Mouse (Mus musculus) heart, postnatal 36 days (tissue): ENCODE measurements at regions not wholly inside any gene's neighbourhood (a gene's known extent, or its start where the extent isn't known, plus 50 kb on each side); places are given as distances from the start of the nearest gene placed in this dataset.
A peak's percentile ranks its signal among the peaks of the same experiment; 100 is the strongest.

Experiments
- DNase-seq, 2 experiments: peaks; one replicate each; pipeline ENCODE4 v3.0.0; 2021 to 2022
- intact Hi-C: fragments of 180-260 bp; cut with DNase I; formaldehyde crosslinking; loops from one replicate; pipeline ENCODE4 v1.15.1; 2025

DNA sequence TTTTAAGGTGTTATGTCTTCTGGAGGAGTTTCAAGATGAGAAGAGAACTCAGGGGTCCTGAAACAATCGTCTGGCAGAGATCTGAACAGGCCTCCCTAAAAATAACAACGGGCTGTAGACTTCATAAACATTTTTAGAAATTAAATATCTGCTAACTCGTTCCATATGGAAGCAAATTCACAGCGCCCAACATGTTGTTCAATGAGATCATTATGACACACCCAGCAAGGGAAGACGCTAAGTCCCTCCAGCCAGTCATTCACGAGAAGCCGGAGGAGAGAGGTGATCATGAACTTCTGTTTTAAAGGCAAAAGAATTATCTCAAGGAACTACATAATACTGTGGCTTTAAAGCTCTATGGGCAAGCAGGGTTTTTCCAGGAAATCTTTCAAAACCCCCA, 334.8 kb downstream of the Efna5 start:
- intact Hi-C loops: no loop called here

DNA sequence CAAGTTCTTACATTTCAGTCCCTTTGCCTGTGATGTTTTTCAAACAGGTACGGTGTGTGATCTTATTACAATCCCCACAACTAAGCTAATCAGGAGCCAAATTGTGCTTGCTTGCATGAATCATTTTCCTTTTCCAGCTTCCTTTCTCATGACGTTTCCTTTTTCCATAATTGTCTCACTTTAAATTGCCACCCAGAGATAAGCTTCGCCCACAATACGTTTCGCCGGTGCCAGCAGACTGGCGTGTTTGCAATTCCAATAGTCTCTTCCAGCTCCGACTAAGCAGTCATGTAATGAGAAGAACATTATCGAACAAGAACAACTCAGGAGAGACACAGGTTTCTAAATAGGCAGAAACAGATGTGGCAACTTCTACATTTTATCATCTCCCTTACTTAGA, 335.8 kb downstream of the Efna5 start:
- peak in 1 of 2 experiments; percentile 31 for DNase-seq
- intact Hi-C loops: no loop called here

More for the DNA sequence above, 334.8 kb downstream of the Efna5 start:
- no peak for DNase-seq

DNA sequence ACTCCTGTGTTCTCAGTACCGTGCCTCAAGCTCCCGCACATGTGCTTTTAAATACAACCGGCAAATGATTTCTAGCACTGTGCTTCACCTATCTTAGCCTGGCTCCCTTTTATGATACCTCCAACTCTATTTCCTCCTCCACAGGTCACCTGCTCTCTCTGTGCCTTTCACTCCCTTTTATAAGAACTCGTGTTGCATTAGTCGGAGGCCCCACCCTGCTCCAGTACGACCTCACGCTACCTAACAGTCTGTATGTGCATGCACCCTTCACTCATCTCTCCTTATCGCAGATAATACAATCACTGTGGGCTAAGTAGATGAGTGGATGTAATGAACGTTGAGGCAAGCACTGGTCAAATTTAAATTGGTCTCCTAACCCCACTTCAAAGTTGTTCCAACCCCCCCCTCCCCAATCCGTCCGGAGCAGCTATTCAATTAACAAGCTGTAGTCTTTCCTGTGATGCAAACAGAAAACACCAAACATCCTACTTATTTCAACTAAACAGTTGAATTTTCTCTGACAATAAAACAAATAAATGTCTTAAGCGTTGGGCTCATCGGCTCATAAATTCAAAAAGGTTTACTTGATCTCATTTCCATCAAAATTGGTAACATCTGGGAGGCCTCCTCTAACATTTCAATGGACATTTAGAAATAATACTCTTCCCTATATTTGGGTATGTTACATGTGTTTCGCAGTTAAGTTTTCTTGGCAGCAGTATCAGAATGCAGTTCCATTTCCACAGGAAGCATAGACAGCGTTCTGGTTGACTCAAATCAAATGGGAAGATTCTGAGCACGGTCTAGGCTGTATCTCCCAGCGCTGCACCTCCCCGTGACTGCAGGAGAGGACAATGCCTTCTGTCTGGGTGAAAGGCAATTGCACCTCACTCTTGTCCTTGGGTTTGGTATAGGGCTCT, 337.8 kb downstream of the Efna5 start:
- intact Hi-C loops: loop anchor here (5.0 kb wide), 1 partner anchor 339 kb away; the partner anchor contains the start of gene Efna5

DNA sequence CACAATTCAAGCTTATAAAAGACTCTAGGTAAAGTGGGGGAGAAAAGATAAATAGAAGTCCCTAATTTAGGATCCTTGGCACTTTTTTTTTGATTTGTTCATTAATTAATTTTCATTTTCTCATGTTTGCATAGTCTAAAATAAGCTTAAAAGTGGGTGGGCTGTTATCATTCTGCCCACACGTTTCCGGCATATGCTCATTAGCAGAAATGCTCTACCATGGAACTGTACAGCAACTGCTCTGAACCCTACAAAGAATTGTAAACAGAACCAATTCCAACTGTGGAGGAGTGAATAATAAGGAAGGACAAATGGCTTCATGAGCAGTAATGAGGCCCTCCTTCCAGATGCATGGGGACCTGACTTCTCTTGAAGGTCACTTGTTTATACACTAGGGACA, 351.2 kb downstream of the Efna5 start:
- no peak for DNase-seq
- intact Hi-C loops: no loop called here

More for the DNA sequence above, 337.8 kb downstream of the Efna5 start:
- no peak for DNase-seq

DNA sequence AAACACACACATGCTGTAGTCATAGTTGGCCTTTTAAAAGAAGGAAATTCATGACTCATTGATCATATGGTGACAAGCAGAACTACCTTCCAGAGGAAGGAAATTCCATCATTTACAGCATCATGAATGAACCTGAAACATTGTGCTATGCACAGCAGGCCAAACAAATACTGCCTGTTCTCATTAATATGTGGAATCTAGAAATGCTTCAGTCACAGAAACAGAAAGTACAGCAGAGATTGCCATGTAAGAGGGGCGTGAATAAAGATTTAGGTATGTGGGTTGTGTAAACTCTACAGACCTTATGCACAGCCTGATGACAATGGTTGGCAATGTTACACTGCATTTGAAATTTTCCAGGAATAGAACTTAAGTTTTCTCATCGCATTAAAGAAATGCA, 353.6 kb downstream of the Efna5 start:
- intact Hi-C loops: no loop called here
- DNase-seq: no peak

DNA sequence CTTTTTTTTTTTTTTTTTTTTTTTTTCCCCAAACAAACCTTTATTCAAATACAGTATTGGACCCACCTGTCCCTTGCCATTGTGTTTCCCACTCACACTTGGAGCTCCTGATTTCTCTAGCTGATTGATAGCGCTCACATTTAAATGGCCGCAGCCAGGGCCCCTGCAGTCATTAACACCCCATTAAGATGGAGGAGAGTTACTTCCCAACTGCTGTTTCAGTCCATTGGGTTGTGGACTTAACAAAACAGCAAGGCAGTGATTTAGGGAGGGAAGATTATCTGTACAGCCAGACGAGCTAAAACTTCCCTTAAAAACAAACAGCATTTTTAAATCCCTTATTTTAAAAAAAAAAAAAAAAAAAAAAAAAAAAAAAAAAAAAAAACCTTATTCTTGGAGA, 367.5 kb downstream of the Efna5 start:
- DNase-seq: no peak
- intact Hi-C loops: no loop called here

DNA sequence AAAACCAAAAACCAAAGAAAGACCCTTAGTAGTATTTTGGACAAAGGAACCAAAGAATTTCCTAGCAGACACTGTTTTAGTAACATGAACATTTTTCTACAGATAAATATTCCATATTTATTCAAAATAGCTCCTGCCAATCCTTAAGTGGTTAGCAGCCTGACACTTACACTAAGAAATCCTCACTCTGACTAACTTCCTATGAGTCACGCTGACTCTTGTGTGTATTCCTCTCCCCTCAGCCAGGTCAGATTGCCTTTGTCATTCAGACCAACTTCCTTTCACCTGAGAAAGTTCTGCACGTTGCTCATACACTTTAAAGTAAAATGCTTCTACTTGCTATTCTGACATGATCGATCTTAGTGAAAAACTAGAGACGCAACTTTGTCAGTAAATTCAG, 370.9 kb downstream of the Efna5 start:
- intact Hi-C loops: no loop called here
- no peak for DNase-seq

DNA sequence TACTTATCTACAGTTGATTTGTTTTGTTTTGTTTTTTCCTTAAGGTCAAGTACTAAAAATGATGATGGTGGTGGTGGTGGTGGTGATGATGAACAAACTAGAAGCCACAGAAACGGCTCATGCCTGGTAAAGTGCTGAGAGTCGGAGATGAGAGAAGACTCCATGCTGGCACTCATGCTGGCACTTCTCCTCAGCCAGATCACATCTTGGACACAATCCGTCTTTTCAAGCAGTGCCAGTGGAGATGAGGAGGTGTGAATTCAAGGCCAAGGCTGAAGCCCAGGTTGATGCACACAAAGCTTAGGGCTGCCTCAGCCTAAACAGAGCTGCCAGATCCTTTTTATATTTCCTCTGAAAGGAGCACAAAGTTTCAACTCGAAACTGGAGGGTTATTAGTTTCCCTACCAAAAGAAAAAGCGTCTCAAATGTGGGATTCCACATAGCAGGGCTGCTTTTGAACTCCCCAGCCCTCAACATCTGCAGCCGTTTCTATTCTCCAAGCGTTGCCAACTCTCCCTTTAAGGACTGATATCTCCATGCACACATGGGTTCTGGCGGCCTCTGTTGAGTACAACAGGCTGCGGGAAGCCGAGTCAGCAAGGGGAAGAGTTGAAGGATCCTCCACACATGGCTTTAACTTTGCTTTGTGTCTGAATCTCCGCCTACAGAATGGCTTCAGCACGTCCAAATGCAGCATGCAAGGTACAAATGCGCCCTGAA, 373.2 kb downstream of the Efna5 start:
- intact Hi-C loops: no loop called here
- no peak for DNase-seq

DNA sequence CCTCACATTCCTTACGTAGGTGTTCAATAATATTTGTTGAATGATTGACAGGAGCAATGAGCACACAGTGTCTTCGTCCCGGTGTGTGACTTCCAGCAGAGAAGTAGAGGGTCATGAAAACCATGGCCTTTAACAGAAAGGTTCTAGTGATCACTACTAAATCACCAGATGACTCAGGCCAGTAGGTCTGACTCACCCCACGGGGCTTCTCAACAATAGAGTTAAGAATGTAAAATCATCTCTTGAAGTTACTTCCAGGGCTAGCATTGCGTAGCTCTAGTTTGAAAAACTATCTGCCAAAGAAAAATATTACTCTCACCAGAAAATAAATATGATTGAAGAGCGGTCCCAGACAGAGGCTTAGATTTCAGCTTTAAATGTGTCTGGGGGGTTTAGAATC, 376.4 kb downstream of the Efna5 start:
- DNase-seq: no peak
- intact Hi-C loops: no loop called here

DNA sequence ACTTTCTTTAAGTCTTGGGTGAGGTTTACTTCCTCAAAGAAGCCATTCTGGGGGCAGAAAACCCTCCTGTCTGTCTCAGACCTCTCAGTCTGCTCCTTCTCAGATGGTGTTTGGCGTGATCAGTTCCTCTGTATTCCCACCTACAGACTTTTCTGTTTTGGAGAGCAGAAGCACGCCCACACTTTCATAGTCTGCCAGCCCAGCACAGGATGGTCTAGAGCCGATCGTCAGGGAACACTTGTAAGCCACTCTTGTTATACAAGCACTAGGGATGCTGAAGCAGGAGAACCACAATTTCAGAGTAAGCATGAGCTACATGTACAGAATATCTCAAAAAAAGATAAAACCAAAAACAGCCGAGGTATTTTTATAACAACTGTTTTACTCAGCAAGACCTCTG, 410.4 kb downstream of the Efna5 start:
- intact Hi-C loops: no loop called here
- no peak for DNase-seq

DNA sequence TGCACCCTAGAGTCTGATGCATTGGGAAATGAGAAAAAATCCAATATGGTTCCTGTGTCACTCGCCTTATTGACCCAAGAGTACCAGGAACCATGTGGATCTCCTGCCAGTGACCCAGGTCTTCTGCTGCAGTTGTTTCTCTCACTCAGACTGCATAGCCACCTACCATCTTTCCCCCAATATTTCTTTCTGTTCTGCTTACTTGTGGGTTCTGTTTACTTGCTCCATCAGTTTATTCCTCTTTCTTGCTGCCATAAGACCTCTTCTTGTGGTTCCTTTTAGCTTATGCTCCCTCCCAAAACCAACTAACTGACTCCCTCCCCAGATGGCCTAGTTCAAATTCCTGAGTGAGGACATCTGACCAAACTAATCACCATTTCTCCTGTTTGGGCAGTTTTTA, 411.8 kb downstream of the Efna5 start:
- DNase-seq: no peak
- intact Hi-C loops: loop anchor here (10.0 kb wide), 1 partner anchor 315 kb away; no protein-coding TSS in a partner anchor

DNA sequence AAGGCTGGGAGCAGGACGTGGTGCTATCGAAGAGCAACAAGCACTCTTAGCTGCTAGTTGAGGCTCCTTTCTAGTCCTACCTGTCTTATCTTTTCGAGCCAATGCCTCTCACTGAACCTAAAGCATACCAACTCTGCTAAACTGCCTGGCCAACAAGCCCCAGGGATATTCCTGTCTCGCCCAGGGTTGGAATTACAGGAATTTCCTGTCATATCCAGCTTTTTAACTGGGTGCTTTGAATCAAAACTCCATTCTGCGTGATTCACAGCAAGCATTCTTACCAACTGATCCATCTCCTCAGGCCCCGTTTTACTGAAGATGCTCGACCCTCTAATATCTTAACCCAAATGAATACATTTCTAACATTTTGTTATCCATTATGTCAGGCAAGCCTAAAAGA, 412.3 kb downstream of the Efna5 start:
- intact Hi-C loops: loop anchor here (10.0 kb wide), 1 partner anchor 316 kb away; no protein-coding TSS in a partner anchor
- DNase-seq: no peak

DNA sequence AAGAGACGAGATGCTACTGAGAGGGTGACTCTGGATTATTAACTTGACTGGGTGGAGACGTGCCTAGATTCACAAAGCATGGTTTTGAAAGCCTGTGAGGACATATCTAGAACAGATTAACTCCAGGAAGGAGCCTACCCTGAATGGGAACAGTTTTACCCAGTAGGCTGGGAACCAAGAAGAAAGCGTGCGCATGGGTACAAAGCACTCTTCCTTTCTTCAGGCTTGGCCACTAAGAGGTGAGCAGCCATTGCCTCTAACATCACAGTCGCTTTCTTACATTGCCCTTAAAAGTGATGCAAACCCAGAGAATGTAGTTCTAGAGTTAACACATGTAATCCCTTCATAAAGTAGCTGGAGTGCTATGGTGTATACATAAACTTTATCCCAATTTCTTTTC, 414.0 kb downstream of the Efna5 start:
- DNase-seq: no peak
- intact Hi-C loops: loop anchor here (10.0 kb wide), 1 partner anchor 318 kb away; no protein-coding TSS in a partner anchor

DNA sequence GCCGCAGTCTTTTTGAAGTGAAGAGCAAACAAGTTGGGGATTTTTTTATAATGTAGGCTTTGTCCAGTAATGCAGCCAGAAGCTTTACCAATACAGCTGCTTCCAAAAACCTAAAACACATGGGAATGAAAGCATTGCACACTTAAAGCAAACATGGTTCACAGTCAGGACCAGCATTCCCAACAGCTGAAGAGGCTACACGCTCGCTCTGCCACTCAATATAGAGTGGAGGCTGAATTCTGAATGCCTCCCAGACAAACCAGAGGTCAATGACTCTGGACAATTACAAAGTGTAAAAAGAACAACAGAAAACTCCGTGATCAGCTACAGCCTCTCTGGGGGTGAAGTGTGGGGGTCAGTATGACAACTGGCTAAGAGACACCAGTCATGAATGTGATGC, 416.1 kb downstream of the Efna5 start:
- DNase-seq: no peak
- intact Hi-C loops: loop anchor here (10.0 kb wide), 1 partner anchor 320 kb away; no protein-coding TSS in a partner anchor

DNA sequence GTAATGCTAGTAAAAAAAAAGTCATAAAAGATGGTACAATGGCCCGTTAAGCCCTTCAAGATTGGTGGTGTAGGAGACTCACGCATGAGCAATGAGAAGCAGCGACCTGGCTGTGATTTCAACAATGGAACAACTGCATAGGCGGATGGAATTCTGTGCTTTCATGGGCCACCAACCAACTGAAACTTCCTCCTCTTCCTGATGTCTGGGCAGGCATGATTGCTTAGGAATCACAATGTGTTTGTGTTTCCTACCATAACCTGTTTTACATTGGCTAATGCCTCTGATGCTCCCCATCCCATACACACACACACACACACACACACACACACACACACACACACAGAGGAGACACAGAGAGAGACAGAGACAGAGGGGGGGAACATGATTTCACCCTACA, 416.9 kb downstream of the Efna5 start:
- intact Hi-C loops: loop anchor here (10.0 kb wide), 1 partner anchor 321 kb away; no protein-coding TSS in a partner anchor
- DNase-seq: no peak

DNA sequence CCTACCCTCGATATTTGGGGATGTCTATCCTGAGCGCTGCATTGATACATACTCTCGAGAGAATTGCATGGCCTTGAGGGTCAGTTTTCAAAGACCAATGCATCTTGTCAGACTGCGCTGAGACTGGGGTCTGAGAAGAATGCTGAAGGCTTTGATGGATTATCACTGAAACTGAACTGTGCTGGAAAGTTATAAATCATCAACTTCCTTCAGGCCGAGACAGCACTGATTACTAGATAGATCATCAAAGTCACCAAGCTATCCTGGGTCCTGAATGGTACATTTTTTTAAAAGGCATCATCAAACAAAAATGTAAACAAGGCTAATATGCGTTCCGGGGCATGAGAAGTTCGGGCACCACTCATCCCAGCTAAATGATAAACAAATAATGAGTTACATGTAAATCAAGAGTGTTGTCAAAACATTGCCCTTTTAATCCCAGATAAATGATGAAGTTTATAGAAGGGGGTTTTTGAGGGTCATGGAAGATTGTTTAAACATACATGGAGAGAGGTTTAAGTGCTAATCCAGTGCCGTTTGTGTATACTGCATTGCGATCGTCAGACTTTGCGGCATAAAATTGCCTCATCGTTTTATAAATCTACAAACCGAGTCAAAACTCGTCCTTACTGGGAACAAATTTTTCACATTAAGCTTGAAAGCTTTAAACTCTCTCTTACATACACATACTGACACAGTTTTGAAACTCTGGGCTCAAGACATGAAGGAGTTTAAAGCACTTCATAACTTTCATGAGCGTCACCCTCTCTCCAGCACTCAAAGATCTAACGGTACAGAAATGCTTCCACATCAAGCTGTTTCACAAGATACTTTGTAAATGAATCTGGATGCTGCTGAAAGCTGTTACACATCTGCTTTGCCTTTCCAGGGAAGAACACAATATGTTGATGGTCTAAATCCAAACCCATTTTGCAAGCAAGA, 419.5 kb downstream of the Efna5 start:
- intact Hi-C loops: loop anchor here (10.0 kb wide), 1 partner anchor 323 kb away; no protein-coding TSS in a partner anchor
- no peak for DNase-seq

DNA sequence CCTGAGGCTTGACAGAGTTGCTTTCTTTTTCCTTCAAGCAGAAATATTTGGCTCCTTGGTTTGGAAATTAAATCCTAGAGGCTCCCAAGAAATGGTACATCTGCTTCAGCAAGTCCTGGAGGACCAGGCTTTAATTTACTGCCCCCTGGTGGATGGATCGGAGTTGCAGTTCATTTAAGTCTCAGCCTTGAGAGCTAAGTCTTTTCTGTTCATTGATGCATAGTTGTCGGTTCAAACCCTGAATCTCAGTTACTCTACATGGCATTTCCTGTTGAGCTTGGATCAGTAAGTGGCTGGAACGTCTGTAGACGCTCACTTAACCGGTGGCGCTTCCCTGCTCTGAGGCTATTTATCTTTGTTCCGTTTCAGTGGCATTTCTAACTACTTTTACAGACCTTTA, 422.2 kb downstream of the Efna5 start:
- intact Hi-C loops: loop anchor here (2.0 kb wide), 1 partner anchor 424 kb away; no protein-coding TSS in a partner anchor
- DNase-seq: peak; percentile 57 to 70

DNA sequence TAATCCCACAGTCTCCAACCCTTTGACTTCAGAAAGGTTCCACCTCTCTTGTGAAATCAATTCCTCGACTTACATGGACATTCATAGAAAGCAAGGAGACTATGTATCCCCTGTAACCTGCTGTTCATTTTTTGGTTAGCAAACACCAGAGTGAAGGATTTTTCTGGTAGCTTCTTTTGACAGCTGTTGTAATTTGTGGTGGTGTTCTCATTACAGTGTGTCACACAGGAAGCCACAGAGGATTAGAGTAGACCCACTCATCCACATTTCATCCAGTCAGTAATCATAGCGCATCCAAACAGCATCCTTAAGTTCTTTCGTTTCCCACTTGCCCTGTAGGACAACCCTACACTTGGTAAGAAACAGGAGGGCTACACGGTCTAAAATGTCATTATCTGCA, 443.1 kb downstream of the Efna5 start:
- intact Hi-C loops: no loop called here
- no peak for DNase-seq

DNA sequence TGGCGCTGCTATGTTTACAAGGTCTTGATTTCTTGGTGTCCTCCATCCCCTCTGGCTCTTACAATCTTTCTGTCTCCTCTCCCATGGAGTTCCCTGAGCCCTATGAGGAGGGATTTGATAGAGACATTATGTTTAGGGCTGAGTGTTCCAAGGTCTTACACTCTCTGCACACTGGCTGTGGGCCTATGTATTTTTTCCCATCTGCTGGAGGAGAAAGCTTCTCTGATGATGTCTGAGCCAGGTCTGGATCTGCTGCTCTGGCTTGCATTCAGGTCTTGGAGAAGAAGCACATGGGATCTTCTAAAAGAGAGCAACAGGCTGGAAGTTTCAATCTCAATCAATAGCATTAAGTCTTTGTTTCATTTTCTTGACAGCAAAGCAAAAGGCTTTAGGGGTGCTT, 445.1 kb downstream of the Efna5 start:
- intact Hi-C loops: no loop called here
- DNase-seq: peak in 1 of 2 experiments; percentile 12
